Mouse (Mus musculus) CH12F3 (cell line): ENCODE results near the gene Pex11b.
"Not testable (repeated sequence)": the region's sequence is repeated elsewhere in the genome, so short reads cannot be mapped to it uniquely, and the experiment has no call there.

Source experiments
- in situ Hi-C: fragments of 300-500 bp; cut with MboI; formaldehyde crosslinking; loops from 2 replicates; pipeline ENCODE4 v1.14.3; 2020; ENCODE audit warnings: low sequenced_read_pairs

Pex11b gene

DNA sequence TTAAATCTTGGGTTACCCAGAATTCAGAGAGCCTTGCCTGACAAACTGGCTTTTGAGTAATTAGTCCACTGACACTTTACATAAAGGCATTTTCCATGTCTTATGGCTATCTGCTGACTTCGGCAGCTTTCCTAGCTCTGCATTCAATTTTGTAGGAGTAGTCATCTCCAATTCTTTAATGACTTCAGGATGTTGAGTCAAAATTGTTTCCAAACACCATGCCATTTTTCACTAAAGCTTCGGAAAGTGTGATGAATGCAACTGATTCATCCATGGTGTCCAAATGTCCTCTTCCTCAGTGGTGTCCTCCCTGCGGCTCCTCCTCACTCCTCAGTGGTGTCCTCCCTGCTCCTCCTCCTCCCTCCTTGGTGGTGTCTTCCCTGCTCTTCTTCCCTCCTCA, 17.2 kb upstream of the Pex11b start:
- in situ Hi-C loops = no loop called here

DNA sequence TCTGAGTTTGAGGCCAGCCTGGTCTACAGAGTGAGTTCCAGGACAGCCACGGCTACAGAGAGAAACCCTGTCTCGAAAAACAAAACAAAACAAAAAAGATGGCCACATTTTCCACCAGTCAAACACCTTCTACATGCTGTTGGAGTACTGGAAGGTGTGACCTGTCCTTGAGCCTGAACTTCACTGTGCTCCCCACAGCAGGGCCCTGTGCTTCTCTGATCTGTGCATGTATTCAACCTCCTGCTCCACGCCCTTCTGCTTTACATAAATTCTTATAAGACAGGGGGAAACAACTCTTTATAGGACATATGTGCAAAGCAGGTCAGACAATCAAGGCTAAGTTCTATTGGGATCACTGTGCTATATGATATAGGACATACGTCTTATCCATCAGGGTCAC, 12.0 kb upstream of the Pex11b start:
- in situ Hi-C loops = no loop called here

DNA sequence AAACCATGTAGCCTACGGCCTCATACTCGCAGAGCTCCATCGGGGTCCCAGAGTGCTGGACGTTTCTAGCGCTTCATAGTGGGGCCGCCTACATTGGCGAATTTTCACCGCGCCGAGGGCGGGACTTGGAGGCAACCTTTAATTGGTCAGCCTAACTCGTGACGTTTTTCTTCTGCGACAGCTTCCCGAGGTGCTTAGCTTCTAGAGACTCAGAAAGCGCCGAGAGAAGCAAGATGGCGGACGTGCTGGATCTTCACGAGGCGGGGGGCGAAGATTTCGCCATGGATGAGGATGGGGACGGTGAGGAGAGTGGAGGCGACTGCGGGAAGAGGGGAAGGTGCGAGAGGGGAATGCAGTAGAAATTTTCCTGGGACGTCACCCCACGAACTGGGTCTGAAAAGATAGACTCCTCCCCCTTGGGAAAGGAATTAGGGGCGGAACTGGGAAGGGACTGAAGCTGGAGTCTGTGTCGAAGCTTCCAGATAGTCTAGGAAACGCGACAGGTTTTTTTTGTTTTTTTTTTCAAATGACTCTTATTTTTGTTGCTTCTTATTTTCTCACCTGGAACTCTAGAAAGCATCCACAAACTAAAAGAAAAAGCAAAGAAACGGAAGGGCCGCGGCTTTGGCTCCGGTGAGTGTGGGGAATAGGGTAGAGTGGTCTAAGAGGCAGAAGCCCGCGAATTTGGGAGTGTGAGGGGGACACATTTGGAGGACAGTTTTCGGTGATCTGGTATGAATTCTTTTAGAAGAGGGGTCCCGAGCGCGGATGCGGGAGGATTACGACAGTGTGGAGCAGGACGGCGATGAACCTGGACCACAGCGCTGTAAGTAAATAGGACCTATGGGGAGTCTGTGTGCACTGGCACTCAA, 5.2 kb upstream of the Pex11b start, which contains the start of gene Rbm8a:
Gene Rbm8a (plus strand): TSS at position 205 of the 872 bp plus-strand sequence.
- in situ Hi-C loops = no loop called here

DNA sequence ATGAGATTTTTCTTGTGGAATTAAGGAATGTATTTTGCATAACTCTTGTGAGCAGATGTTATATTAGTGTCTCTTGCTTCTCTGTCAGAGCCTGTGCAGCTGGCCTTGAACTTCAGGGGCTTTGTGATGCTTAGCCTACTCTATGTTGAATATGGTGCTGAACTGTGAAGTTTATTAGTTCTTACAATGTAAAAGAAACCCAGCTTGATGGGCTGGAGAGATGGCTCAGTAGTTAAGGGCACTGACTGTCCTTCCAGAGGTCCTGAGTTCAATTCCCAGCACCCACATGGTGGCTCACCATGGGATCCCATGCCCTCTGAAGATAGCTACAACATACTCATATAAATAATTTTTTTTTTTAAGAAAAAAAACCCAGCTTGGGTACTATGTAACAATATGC, 3.1 kb upstream of the Pex11b start:
- in situ Hi-C loops = no loop called here

DNA sequence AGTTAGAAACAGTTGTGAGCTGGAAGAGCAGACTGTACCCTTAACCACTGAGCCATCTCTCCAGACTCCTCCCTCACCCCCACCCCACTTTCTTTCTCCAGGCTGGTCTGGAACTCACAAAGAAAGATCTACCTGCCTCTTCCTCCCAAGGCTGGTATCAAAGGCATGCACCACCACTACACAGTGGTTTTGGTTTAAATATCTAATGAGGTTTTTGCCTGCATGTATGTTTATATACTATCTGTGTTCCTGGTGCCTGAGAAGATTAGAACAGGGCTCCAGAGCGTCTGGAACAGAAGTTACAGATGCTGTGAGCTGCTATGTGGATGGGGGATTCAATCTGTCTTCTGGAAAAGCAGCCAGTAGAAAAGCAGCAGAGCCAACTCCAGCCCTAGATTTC, 1.2 kb upstream of the Pex11b start:
- in situ Hi-C loops = no loop called here

DNA sequence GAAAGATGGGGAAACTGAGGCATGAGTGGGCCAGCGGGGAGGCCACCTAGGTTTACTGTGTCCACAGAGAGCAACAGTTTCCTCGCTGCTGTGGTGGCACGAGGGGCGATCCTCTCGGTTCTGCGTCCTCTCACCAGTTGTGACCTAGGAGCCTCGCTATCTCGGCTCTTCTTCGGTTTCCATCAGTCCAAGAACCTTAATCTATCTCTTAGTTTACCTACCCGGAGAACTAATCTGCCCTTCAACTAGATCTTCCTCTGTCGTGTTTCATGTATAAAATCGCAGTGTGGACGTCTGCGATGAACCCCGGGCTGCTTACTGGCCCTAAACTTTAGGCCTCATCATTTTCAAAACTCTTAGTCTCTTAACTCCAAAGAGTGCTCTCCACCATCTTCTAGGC, 730 bp downstream of the Pex11b start:
- in situ Hi-C loops = no loop called here

DNA sequence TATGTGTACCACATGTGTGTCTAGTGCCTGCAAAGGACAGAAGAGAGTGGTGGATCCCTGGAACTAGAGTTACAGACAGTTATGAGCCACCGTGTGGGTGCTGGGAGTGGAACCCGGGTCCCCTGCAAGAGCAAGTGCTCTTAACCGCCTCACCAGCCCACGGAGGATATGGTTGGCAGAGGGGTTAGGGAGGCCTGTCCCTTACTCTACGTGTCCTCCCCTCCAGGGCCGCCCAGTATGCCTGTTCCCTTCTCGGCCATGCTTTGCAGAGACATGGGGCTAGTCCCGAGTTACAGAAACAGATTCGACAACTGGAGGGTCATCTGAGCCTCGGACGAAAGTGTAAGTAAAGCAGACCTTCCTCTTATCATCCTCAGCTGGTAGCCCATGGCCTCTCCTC, 1.3 kb downstream of the Pex11b start:
- in situ Hi-C loops = no loop called here

DNA sequence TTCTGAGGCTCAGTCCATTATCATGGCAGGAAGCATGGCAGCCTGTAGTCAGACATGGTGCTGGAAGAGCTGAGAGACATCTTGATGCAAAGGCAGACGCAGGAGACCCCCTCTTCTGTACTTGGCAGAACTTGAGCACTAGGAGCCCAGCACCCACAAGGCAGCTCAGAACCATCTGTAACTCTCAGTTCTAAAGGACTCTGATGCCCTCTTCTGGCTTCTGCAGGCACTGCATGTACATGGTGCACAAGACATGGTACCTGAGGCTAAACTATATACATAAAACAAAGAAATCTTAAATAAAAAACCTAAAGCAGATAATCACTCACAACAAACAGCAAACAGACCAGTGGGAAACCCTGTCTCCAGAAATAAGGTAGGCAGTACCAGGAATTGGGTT, 4.0 kb downstream of the Pex11b start:
- in situ Hi-C loops = no loop called here

DNA sequence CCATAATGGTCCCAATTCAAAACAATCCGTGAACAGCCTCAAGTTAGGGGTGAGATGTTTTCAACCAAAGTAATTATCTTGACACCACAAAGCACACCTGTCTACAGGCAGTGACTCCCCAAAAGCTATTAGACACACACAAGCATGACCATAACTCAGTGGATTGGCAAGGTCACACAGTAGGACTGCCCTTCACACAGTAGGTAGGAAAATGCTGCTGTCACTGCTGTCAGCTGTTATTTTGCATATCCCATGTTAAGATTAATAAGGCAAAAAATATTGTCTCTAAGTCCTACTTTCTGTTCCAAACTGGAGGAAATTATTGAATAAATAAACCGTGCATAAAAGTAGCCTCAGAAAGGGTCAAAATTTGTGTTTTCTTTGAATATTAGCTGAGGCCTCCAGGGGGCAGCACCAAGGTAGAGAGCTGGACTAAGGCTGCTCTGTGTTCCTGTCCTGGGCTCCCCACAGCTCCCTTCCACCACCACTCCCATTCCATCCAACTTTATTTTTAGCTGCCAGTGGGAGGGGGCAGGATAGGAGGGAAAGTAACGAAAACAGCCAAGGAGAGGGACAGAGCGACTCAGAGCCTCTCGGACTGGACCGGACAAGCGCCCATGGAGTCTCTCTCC, 10.0 kb downstream of the Pex11b start, which contains the start of gene Itga10:
Gene Itga10 (plus strand): TSS at position 567 of the 632 bp plus-strand sequence.
- in situ Hi-C loops = no loop called here

DNA sequence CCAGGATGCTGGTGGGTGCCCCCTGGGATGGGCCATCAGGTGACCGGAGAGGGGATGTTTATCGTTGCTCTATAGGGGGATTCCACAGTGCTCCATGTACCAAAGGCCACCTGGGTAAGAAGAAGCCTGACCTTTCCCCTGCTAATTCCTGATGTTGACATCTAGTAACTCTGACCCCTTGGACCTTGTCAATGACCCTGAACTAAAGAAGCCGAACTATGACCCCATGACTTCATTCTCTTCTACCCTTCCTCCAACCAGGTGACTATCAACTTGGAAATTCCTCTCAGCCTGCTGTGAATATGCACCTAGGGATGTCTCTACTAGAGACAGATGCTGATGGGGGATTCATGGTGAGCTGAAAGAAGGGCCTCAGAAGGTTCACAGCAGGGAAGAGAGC, 12.2 kb downstream of the Pex11b start:
- in situ Hi-C loops = no loop called here

DNA sequence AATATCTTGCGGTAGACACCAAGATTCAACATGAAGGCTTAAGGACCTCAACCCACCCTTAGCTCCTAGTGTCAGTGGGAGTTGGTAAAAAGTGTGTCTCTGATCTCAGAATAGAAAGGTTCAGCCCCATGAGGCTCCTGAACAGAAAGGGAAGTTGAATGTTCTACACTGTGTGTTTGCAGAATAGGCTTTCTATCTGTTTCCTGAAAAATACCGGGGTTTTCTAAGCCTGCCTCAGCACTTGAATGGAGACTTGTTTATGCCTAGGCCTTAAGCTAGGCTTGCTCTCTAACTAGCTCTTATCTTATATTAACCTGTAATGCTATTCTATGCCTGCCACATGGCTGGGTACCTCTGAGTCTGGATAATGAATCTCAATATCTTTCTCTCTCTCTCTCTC, 25.7 kb downstream of the Pex11b start:
- in situ Hi-C loops = no loop called here

DNA sequence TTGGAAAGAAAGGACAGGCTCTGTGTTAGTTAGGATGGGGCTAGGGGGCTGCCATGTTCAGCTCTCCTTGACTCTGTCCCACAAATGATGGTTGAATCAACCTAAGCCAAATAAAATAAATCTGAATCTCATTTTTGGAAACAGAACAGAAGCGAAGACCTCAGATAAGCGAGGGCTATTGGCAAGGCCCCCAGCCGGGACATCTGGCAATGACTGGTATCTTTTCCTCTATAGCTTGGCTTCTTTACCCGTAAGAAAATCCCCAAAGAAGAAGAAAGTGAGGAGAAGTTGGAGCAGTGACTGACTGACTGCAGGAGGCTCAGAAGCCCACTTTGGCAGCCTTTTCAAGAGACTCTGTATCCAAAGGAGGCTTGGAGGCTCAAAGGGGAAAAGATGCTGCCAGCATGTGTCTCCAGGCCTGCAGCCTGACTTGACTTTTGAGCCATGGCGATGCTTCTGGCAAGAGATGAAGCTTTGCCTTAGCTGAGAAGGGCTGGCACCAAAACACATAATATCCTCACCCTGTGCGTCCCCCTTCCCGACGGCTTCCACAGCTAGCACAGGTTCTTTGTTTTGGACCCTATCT, 27.6 kb downstream of the Pex11b start:
- in situ Hi-C loops = no loop called here

DNA sequence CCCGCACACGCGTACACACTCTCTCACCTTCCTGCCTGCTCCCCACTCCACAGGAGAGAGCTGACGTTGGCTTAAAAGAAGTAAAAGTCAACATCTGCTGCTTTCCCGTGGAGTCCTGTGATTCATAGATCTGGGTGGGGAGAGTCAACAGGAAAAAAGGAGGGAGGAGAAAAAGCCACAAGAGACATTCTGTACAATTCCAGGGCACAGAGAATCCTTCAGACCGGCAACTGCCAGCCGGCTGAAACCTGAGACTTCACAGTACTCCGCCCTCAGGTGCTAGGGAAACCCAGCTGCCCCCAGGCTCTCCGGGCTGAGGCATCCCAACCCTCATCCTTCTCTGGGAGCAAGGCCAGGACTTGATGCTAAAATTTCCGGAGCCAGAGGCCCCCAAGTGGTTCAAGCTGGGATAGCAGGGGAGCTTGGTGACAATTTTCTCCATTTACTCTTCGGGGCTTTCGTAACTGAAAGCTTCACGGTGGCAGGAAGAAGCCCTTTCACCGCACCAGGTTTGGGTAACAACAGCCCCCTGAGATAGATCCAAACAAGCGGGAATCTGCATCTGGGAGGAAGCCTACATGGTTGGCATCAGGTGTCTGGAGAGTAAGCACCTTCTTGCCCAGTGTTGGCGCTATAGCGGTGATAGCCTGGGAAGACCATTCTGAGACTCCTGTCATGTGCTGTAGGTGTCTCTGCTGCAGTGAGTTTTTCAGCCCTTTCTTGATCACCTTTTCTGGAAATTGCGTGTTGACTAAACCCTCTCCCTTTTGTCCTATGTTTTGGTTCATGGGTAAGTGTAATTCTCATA, 28.5 kb downstream of the Pex11b start:
- in situ Hi-C loops = no loop called here

DNA sequence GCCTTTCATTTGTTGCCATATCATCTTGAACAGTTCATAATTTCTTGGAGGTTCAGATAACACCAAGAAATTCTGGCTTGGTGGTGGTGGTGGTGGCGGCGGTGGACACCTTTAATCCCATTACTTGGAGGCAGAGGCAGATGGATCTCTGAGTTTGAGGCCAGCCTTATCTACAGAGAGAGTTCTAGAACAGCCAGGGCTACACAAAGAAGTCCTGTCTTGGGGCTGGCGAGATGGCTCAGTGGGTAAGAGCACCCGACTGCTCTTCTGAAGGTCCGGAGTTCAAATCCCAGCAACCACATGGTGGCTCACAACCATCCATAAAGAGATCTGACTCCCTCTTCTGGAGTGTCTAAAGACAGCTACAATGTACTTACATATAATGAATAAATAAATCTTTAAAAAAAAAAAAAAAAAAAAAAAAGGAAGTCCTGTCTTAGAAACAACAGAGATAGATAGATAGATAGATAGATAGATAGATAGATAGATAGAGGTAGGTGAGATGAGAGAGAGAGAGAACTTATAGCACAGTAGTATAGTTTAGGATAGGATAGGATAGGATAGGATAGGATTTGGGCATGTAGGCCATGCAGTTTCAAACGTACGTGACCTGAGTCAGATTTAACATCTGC, 30.7 kb downstream of the Pex11b start:
- in situ Hi-C loops = not testable (repeated sequence)

DNA sequence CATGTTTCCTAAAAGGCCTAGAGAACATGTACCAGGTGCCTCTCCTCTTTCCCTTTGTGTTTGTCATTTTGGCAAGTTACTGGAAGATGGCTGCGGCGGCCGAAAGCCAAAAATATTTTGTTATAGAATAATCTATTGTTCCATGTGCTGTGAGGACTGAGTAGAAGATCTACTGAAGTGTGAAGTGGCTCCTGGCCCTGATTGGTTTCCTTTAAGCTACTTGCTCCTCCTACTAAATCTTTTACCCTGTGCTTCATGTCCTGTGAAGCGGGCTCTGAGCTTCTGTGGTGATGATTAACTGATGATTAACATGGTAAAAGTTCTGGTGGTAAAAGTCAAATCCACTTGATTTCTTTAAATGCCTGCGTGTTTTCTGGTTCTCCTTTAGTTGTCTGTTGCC, 31.7 kb downstream of the Pex11b start:
- in situ Hi-C loops = no loop called here

DNA sequence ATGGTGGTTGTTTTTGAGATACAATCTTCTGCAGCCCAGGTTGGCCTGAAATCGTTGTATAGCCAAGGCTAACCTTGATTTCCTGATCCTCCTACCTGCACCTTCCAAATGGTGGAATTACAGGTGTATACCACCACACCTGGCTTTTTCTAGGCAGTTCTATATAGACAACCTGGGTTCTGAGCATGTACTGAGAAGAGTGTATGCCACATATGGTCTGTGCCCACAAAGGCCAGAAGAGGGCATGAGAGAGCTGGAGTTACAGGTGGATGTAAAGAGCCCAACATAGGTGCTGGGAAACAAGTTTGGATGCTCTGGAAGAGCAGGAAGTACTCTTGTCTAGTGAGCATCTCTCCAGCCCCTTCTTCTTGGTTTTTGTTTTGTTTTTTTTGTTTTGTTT, 32.1 kb downstream of the Pex11b start:
- in situ Hi-C loops = no loop called here

DNA sequence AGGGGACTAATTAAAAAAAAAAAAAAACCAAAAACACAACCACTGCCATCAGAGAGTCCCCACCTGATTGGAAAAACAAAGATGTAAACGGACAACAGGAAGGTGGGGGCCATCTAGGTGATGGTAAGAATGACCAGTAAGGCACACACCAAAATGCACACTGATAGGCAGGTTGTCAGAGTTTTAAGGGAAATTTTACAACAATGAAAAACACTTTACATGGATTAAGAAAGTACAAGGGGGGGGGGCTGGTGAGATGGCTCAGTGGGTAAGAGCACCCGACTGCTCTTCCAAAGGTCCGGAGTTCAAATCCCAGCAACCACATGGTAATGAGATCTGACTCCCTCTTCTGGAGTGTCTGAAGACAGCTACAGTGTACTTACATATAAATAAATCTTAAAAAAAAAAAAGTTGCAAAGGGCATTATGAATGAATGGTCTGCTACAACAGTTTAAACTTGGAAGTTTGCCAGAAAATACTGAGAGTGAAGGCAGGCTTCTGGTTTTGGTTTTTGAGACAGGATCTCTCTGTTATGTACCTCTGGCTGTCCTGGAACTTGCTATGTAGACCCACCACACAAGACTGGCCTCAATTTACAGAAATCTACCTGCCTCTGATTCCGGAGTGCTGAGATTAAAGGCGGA, 33.4 kb downstream of the Pex11b start:
- in situ Hi-C loops = no loop called here

DNA sequence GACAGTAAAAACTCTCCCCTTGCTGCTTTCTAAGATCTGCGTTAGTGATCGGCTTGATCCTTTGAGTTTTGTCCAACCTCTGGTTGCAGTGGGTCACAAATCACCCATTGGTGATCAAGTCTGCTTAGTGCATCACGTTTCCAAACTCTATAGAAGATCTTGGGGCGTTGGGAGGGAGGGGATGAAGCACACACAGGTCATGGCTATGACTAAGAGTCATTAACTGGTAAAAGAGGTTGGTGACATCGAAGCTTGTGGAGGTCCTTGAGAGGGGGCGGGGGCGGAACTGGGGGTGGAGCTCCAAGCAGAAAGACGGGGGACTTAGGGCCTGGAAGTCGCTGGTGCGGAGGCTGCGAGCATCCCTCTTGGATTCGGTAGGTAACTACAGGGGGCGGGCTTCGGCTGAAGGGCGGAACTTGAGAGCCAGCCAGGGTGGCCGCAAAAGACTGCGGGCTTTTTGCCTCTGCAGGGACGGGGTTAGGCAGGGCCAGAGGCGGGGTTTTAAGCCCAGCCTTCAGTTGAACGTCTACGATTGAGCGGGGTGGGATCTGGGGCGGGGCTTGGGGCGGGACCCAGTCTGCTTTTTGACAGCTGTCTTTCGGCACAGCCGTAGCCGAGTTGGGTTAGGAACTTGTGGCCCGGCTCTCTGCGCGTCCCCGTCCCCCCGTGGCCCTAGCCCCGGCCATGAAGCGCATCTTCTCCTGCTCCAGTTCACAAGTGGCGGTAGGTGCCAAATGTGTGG, 34.7 kb downstream of the Pex11b start, which contains the start of gene Ankrd35:
Gene Ankrd35 (plus strand): TSS at position 405 of the 742 bp plus-strand sequence.
- in situ Hi-C loops = no loop called here

DNA sequence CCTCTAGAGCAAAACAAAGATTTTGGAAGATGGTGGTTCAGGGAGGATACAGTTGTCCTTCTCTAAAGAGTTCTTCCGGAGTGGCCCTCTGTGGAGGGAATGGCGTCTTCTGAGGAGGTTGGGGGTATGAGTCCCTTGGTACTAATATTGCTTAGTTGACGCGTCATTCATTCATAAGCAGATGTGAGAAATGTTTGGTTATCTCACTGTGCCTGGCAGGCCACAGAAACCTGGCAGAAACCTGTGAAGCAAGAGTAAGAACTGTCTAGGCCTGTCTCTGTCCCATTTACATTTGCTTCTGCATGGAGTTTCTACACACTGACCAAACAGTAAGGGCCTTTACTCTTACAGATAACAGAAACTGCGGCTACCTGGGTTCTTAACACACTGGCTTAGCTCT, 36.3 kb downstream of the Pex11b start:
- in situ Hi-C loops = no loop called here
